19 mouse cellular contexts compared by ENCODE assay signal in genomic region chr8:6164758-6165157, GRCm38 (mm10).
"Had no signal": no experiment of that assay in that cellular context is flagged by ENCODE, and none has a peak within 500 bp of the region (broad histone marks: within the 10 kb centered on the region; RNA-seq: fewer than 3 reads in every experiment).

No protein-coding gene starts in this region.

- ATAC-seq: midbrain, embryonic 16.5 days had no signal

- H3K36me3 ChIP-seq: midbrain, embryonic 10.5 days; midbrain, embryonic 12.5 days; neural tube, embryonic 13.5 days; neural tube, embryonic 15.5 days had no signal

- H3K4me2 ChIP-seq: lung, embryonic 14.5 days; midbrain, embryonic 12.5 days; neural tube, embryonic 13.5 days; neural tube, embryonic 15.5 days had no signal

- H3K9me3 ChIP-seq: midbrain, embryonic 10.5 days; midbrain, embryonic 12.5 days; neural tube, embryonic 13.5 days; neural tube, embryonic 15.5 days had no signal

- DNase-seq: lung, adult 18-20 months; lung, embryonic 14.5 days; lung, postnatal 10 days; lung, postnatal 4 days; midbrain, embryonic 14.5 days; retina, postnatal 1 day; right cerebral cortex, adult 18-20 months; right cerebral cortex, postnatal 25 days; right cerebral cortex, postnatal 4 days; spleen, adult 18-20 months; thymus, adult 18-20 months; thymus, postnatal 14 days; thymus, postnatal 36 days had no signal

- H3K4me3 ChIP-seq: midbrain, embryonic 10.5 days; midbrain, embryonic 12.5 days; myocyte; neural tube, embryonic 13.5 days; neural tube, embryonic 15.5 days had no signal

- H3K27ac ChIP-seq: midbrain, embryonic 10.5 days; midbrain, embryonic 12.5 days; neural tube, embryonic 13.5 days; neural tube, embryonic 15.5 days had no signal

- H3K27me3 ChIP-seq: midbrain, embryonic 12.5 days; neural tube, embryonic 13.5 days; neural tube, embryonic 15.5 days had no signal

- H3K9ac ChIP-seq: lung, embryonic 14.5 days; midbrain, embryonic 12.5 days; neural tube, embryonic 13.5 days; neural tube, embryonic 15.5 days had no signal

- H3K4me1 ChIP-seq: midbrain, embryonic 10.5 days; midbrain, embryonic 12.5 days; neural tube, embryonic 13.5 days; neural tube, embryonic 15.5 days had no signal
